Mouse (Mus musculus): Measurements from ENCODE around the gene Ptgds. TPM values are rescaled to one million over a fixed set of nuclear protein-coding genes. Genes with fewer than 3 reads are reported as not detected.

Ptgds gene
- polyA plus RNA-seq, 1 experiment from 2014 or later: 1.3 TPM

GRCm38 (mm10) chr2:25498622-25499478, 29.0 kb upstream of the Ptgds start:
- H3K4me2 ChIP-seq: no peak overlapping the region
- H3K4me3 ChIP-seq: no peak overlapping the region
- WGBS: 62% methylated on average over 15 of the region's 15 CpGs
- peaks cover 21% of the 10 kb centered on the region for H3K4me1 ChIP-seq
- no peak overlapping the region for H3K27ac ChIP-seq
- peaks cover 12% of the 10 kb centered on the region for H3K36me3 ChIP-seq
- no peak overlapping the region for H3K9ac ChIP-seq
- H3K9me3 ChIP-seq: no peaks in the 10 kb centered on the region
- ATAC-seq (ENCODE audit: insufficient number of reproducible peaks, insufficient read depth, low FRiP score, low TSS enrichment, low read depth): no peak
- H3K27me3 ChIP-seq: no peaks in the 10 kb centered on the region

GRCm38 (mm10) chr2:25497846-25498575, 28.2 kb upstream of the Ptgds start:
- no peak overlapping the region for H3K4me3 ChIP-seq
- H3K9ac ChIP-seq: 0 out of 2 replicates have a peak overlapping the region, but pooled peaks have one; percentile 21
- H3K4me1 ChIP-seq: peaks cover 21% of the 10 kb centered on the region
- H3K9me3 ChIP-seq: no peaks in the 10 kb centered on the region
- no peak overlapping the region for H3K27ac ChIP-seq
- peaks cover 3% of the 10 kb centered on the region for H3K36me3 ChIP-seq
- no peaks in the 10 kb centered on the region for H3K27me3 ChIP-seq
- no peak overlapping the region for H3K4me2 ChIP-seq
- 49% methylated on average over 6 of the region's 6 CpGs for WGBS
- no peak for ATAC-seq (ENCODE audit: insufficient number of reproducible peaks, insufficient read depth, low FRiP score, low TSS enrichment, low read depth)

- Histone ChIP-seq H3K4me2 (no peak overlapping the region), H3K27me3 (no peaks in the 10 kb centered on the region), H3K9me3 (no peaks in the 10 kb centered on the region), H3K27ac (no peak overlapping the region), H3K4me3 (no peak overlapping the region), H3K9ac (no peak overlapping the region), H3K36me3 (no peaks in the 10 kb centered on the region), H3K4me1 (peaks cover 12% of the 10 kb centered on the region)
- WGBS: 39% methylated on average over 4 of the region's 4 CpGs
- ATAC-seq (ENCODE audit: insufficient number of reproducible peaks, insufficient read depth, low FRiP score, low TSS enrichment, low read depth): no peak
These were observed 26.6 kb upstream of the Ptgds start for GRCm38 (mm10) chr2:25496462-25496861.

- no peak within 1 kb of the TSS for H3K27ac ChIP-seq
- no peaks in the 10 kb centered on the region for H3K36me3 ChIP-seq
- H3K4me2 ChIP-seq: no peak within 1 kb of the TSS
- H3K4me3 ChIP-seq: no peak within 1 kb of the TSS
- 0 out of 2 replicates have a peak, but pooled peaks cover 6% of the 10 kb centered on the region for H3K4me1 ChIP-seq
- H3K9me3 ChIP-seq: no peaks in the 10 kb centered on the region
- no peak for ATAC-seq (ENCODE audit: insufficient number of reproducible peaks, insufficient read depth, low FRiP score, low TSS enrichment, low read depth)
- no peaks in the 10 kb centered on the region for H3K27me3 ChIP-seq
- WGBS: 85% methylated on average over 5 of the region's 5 CpGs
- H3K9ac ChIP-seq: no peak within 1 kb of the TSS
These were observed 23.7 kb upstream of the Ptgds start, which contains the start of gene Lcn12 for GRCm38 (mm10) chr2:25493476-25493961. TSS of gene Lcn12 (minus strand) at chr2:25493911.

- H3K36me3 ChIP-seq: no peaks in the 10 kb centered on the region
These were observed 23.1 kb upstream of the Ptgds start for GRCm38 (mm10) chr2:25492988-25493387.

GRCm38 (mm10) chr2:25488671-25489068, 18.8 kb upstream of the Ptgds start:
- no peaks in the 10 kb centered on the region for H3K9me3 ChIP-seq
- H3K9ac ChIP-seq: no peak overlapping the region
- no peak overlapping the region for H3K4me3 ChIP-seq
- H3K4me2 ChIP-seq: no peak overlapping the region
- no peaks in the 10 kb centered on the region for H3K27me3 ChIP-seq
- H3K27ac ChIP-seq: no peak overlapping the region
- WGBS: 77% methylated on average over 7 of the region's 7 CpGs
- no peaks in the 10 kb centered on the region for H3K4me1 ChIP-seq
- ATAC-seq (ENCODE audit: insufficient number of reproducible peaks, insufficient read depth, low FRiP score, low TSS enrichment, low read depth): no peak
- no peaks in the 10 kb centered on the region for H3K36me3 ChIP-seq

More at GRCm38 (mm10) chr2:25492988-25493387, 23.1 kb upstream of the Ptgds start:
- 77% methylated on average over 5 of the region's 5 CpGs for WGBS
- 0 out of 2 replicates have a peak, but pooled peaks cover 3% of the 10 kb centered on the region for H3K4me1 ChIP-seq
- no peak for ATAC-seq (ENCODE audit: insufficient number of reproducible peaks, insufficient read depth, low FRiP score, low TSS enrichment, low read depth)
- H3K9ac ChIP-seq: no peak overlapping the region
- no peak overlapping the region for H3K4me2 ChIP-seq
- no peaks in the 10 kb centered on the region for H3K9me3 ChIP-seq
- H3K27ac ChIP-seq: no peak overlapping the region
- H3K4me3 ChIP-seq: no peak overlapping the region
- no peaks in the 10 kb centered on the region for H3K27me3 ChIP-seq

GRCm38 (mm10) chr2:25487965-25488670, 18.3 kb upstream of the Ptgds start:
- ATAC-seq (ENCODE audit: insufficient number of reproducible peaks, insufficient read depth, low FRiP score, low TSS enrichment, low read depth): no peak
- no peaks in the 10 kb centered on the region for H3K4me1 ChIP-seq
- H3K4me2 ChIP-seq: no peak overlapping the region
- H3K36me3 ChIP-seq: no peaks in the 10 kb centered on the region
- 68% methylated on average over 6 of the region's 6 CpGs for WGBS
- H3K4me3 ChIP-seq: no peak overlapping the region
- no peak overlapping the region for H3K27ac ChIP-seq
- no peaks in the 10 kb centered on the region for H3K27me3 ChIP-seq
- H3K9ac ChIP-seq: 0 out of 2 replicates have a peak overlapping the region, but pooled peaks have one; percentile 40
- H3K9me3 ChIP-seq: no peaks in the 10 kb centered on the region

- Histone ChIP-seq H3K36me3 (no peaks in the 10 kb centered on the region), H3K4me1 (no peaks in the 10 kb centered on the region), H3K4me3 (no peak overlapping the region), H3K27ac (no peak overlapping the region), H3K9me3 (no peaks in the 10 kb centered on the region), H3K9ac (no peak overlapping the region), H3K4me2 (no peak overlapping the region), H3K27me3 (no peaks in the 10 kb centered on the region; the same call in 1 of the 2 replicates)
- WGBS: 64% methylated on average over 11 of the region's 11 CpGs
- ATAC-seq (ENCODE audit: insufficient number of reproducible peaks, insufficient read depth, low FRiP score, low TSS enrichment, low read depth): no peak
These were observed 15.2 kb upstream of the Ptgds start for GRCm38 (mm10) chr2:25484901-25485647.

GRCm38 (mm10) chr2:25482969-25483368, 13.1 kb upstream of the Ptgds start:
- H3K27me3 ChIP-seq: no peaks in the 10 kb centered on the region; the same call in 1 of the 2 replicates
- H3K36me3 ChIP-seq: no peaks in the 10 kb centered on the region
- H3K4me1 ChIP-seq: no peaks in the 10 kb centered on the region
- no peak overlapping the region for H3K4me2 ChIP-seq
- WGBS: 27% methylated on average over 7 of the region's 7 CpGs
- H3K9me3 ChIP-seq: no peaks in the 10 kb centered on the region
- H3K27ac ChIP-seq: no peak overlapping the region
- no peak for ATAC-seq (ENCODE audit: insufficient number of reproducible peaks, insufficient read depth, low FRiP score, low TSS enrichment, low read depth)
- H3K4me3 ChIP-seq: no peak overlapping the region
- no peak overlapping the region for H3K9ac ChIP-seq

- ATAC-seq (ENCODE audit: insufficient number of reproducible peaks, insufficient read depth, low FRiP score, low TSS enrichment, low read depth): no peak
- H3K36me3 ChIP-seq: no peaks in the 10 kb centered on the region
- no peak overlapping the region for H3K4me3 ChIP-seq
- WGBS: 94% methylated on average over 1 of the region's 1 CpGs
- no peaks in the 10 kb centered on the region for H3K9me3 ChIP-seq
- no peaks in the 10 kb centered on the region for H3K4me1 ChIP-seq
- no peak overlapping the region for H3K9ac ChIP-seq
- H3K27ac ChIP-seq: no peak overlapping the region
- H3K27me3 ChIP-seq: no peaks in the 10 kb centered on the region; the same call in 1 of the 2 replicates
- no peak overlapping the region for H3K4me2 ChIP-seq
These were observed 10.7 kb upstream of the Ptgds start for GRCm38 (mm10) chr2:25480541-25480940.

Data from embryonic facial prominence, embryonic 13.5 days (tissue).